Mouse (Mus musculus) liver, adult 2 months (tissue): ENCODE results near the gene Triap1. TPM values are rescaled to one million over a fixed set of nuclear protein-coding genes. Genes with fewer than 3 reads are reported as not detected.

Source experiments
- DNase-seq: peaks from one replicate; pipeline ENCODE4 v3.0.0-alpha.2; 2011; ENCODE audit warnings: low read depth, low spot score; ENCODE audit errors: extremely low read depth
- H3K27ac ChIP-seq: fragments of 200-500 bp; replicated peaks from 2 replicates; pipeline ENCODE4 v1.5.1; 2012; ENCODE audit warnings: low read depth, mild to moderate bottlenecking, control low read depth, inconsistent platforms, low read length; ENCODE audit not compliant: insufficient read depth
- H3K27me3 ChIP-seq: fragments of 200-500 bp; 2 replicates; pipeline ENCODE4 v1.6.1; 2012; ENCODE audit warnings: mild to moderate bottlenecking, moderate library complexity, low read length, inconsistent platforms; ENCODE audit not compliant: control insufficient read depth, insufficient read depth
- H3K36me3 ChIP-seq: fragments of 200-500 bp; 2 replicates; pipeline ENCODE4 v1.6.1; 2012; ENCODE audit warnings: low read length, inconsistent platforms; ENCODE audit not compliant: control insufficient read depth, insufficient read depth
- H3K4me1 ChIP-seq: fragments of 200-500 bp; 2 replicates; pipeline ENCODE4 v1.6.1; 2011; ENCODE audit warnings: low read length; ENCODE audit not compliant: control insufficient read depth, insufficient read depth
- H3K4me3 ChIP-seq: fragments of 200-500 bp; 2 replicates; pipeline ENCODE4 v1.5.1; 2011; ENCODE audit warnings: low read depth, mild to moderate bottlenecking, control low read depth, low read length, moderate library complexity; ENCODE audit not compliant: insufficient read depth
- H3K79me2 ChIP-seq: fragments of 200-500 bp; 2 replicates; pipeline ENCODE4 v1.6.1; 2012; ENCODE audit warnings: inconsistent platforms, mild to moderate bottlenecking, low read length, moderate library complexity; ENCODE audit not compliant: control insufficient read depth, insufficient read depth
- H3K9ac ChIP-seq: fragments of 200-500 bp; 2 replicates; pipeline ENCODE4 v1.6.1; 2012; ENCODE audit warnings: low read depth, mild to moderate bottlenecking, control low read depth, inconsistent platforms, low read length
- CTCF ChIP-seq: fragments of 200-500 bp; IDR thresholded peaks from 2 replicates; pipeline ENCODE4 v1.5.1; 2011; ENCODE audit warnings: low read depth, low read length, control low read depth
- POLR2A ChIP-seq: fragments of 200-500 bp; IDR thresholded peaks from 2 replicates; pipeline ENCODE4 v1.6.1; 2011; ENCODE audit warnings: low read length, control low read depth; ENCODE audit not compliant: insufficient read depth; ENCODE audit errors: extremely low read depth
- WGBS: fragments of 180-500 bp; shearing (Covaris S2); methylation state at CpG from one replicate; pipeline ENCODE4 v1.1.7; 2018; 5-methylcytosine and 5-hydroxymethylcytosine counted together
- polyA plus RNA-seq: library from polyadenylated mRNA; depleted of rRNA; stranded (reverse); fragments of >200 nt; gene quantifications from 2 replicates; pipeline ENCODE4 v1.2.3, GENCODE M21; 2012
- total RNA-seq: library from RNA; depleted of rRNA; stranded (reverse); fragments of >200 nt; gene quantifications from 2 replicates; pipeline ENCODE4 v1.2.3, GENCODE M21; 2014

Gene Triap1
- total and polyA plus RNA-seq, 2 experiments, result 11.8 to 14.5 TPM

DNA sequence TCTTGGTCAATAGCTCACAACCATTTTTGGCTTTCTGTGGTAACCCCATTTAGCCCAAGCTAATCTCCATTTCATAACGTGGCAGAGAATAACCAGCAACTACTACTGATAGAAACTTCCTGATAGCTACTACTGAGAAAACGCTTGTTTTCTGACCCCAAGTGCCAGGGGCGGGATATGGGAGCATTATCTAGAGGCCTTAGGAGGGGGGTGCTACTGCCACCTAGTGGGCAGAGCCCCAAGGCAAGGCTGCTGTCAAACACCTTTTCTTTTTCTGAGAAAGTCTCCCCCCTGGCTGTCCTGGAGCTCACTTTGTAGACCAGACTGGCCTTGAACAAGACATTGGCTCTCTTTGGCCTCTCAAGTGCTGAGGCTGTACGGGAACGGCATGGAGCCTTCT is 6.5 kb downstream of the Triap1 start:
- H3K36me3 ChIP-seq, result peaks cover 24% of the 10 kb centered on the region; the same call in 1 of the 2 replicates
- peaks cover 6% of the 10 kb centered on the region; the same call in 1 of the 2 replicates for H3K4me1 ChIP-seq
- no peaks in the 10 kb centered on the region for H3K27me3 ChIP-seq
- no peak overlapping the region for H3K27ac ChIP-seq
- TF ChIP-seq POLR2A (no peak), CTCF (peak; percentile 85)
- peak overlapping the region; percentile 23 for H3K4me3 ChIP-seq
- DNase-seq, result peak; percentile 67
- peaks cover 17% of the 10 kb centered on the region; the same call in 1 of the 2 replicates for H3K79me2 ChIP-seq
- peak overlapping the region; percentile 6; the same call in 1 of the 2 replicates for H3K9ac ChIP-seq
- under 1% methylated on average over 5 of the region's 5 CpGs for WGBS

DNA sequence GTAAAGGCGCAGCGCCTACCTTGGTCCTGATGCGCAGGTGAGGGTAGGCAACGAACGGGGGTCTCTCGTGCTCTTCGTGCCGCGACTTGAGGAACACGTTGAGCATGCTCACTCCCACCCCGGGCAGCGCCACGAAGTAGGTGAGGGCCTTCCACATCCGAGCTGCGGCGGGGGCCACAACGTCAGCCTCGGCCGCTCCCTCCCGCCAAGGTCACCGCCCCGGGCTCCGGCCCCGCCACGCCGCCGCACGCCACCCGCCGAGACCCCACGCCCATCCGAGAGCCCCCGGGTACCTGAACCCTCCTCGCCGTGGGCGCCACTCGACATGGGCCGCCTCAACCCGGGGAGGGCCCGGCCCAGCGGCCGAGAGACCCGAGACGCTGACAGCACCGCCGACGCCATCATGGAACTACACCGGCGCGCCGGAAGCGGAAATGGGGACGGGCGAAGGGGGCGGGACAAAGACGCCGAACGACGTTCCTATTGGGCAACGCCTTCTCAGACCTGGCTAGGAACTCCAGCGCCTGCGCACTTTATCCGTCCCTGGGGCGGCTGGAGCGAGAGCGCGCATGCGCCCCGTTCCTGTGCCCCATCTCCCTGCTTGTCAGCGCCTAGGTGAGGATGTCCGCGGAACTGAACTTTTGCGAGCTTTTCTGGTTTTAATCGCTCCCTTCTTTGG is 7.7 kb downstream of the Triap1 start, which contains the start of gene Cox6a1:
Gene Cox6a1, minus strand, starts transcription at position 436 of the 679 bp plus-strand sequence.
- Histone ChIP-seq H3K27me3 (no peaks in the 10 kb centered on the region), H3K36me3 (peaks cover 19% of the 10 kb centered on the region; the same call in 1 of the 2 replicates), H3K9ac (peak within 1 kb of the TSS; percentile 90), H3K27ac (peak within 1 kb of the TSS; percentile 71), H3K4me1 (peaks cover 6% of the 10 kb centered on the region; the same call in 1 of the 2 replicates), H3K4me3 (peak within 1 kb of the TSS; percentile 86), H3K79me2 (peaks cover 17% of the 10 kb centered on the region; the same call in 1 of the 2 replicates)
- DNase-seq, result peak; percentile 87
- under 1% methylated on average over 73 of the region's 74 CpGs for WGBS
- peak; percentile 66; the same call in 1 of the 2 replicates for TF ChIP-seq POLR2A
- TF ChIP-seq CTCF, result peak; percentile 1; the same call in 1 of the 2 replicates

DNA sequence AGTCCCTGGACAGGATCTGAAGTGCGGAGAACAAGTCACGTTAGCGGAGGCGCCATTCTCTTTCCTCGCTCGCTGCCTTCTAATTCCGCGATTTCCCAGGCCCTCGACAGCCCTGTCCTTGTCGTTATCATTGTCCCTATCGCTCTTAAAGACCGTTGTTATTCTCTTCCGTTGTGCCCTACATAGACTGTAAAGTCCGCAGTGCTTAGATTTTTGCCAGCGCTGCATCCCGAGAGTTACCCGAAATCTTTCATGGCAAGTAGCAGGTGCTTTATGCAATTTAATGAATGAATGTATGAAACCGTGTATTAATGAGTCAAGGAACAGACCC is 8.2 kb downstream of the Triap1 start:
- under 1% methylated on average over 18 of the region's 18 CpGs for WGBS
- H3K27me3 ChIP-seq, result no peaks in the 10 kb centered on the region
- TF ChIP-seq POLR2A, result no peak
- TF ChIP-seq CTCF, result no peak
- H3K27ac ChIP-seq, result peak overlapping the region; percentile 71
- peaks cover 6% of the 10 kb centered on the region; the same call in 1 of the 2 replicates for H3K4me1 ChIP-seq
- peak overlapping the region; percentile 66 for H3K9ac ChIP-seq
- no peak for DNase-seq
- H3K36me3 ChIP-seq, result peaks cover 15% of the 10 kb centered on the region; the same call in 1 of the 2 replicates
- H3K4me3 ChIP-seq, result peak overlapping the region; percentile 62
- peaks cover 17% of the 10 kb centered on the region; the same call in 1 of the 2 replicates for H3K79me2 ChIP-seq

DNA sequence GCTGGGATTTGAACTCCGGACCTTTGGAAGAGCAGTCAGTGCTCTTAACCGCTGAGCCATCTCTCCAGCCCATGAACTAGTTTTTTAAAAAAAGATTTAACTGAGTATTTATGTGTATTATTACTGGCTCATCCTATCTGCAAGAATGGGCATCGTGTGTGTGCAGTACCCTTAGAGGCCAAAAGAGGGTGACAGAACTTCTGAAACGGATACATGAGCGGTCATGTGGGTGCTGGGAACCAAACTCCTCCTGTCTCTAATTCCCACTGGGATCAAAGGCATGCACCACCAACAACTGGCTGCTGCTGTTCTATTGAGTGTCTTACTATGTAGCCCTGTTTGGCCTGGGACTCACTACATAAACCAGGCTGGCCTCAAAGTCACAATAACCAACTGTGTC is 10.3 kb downstream of the Triap1 start:
- no peak for DNase-seq
- Histone ChIP-seq H3K27me3 (no peaks in the 10 kb centered on the region; the same call in 1 of the 2 replicates), H3K4me3 (no peak overlapping the region), H3K79me2 (peaks cover 13% of the 10 kb centered on the region; the same call in 1 of the 2 replicates), H3K4me1 (peaks cover 6% of the 10 kb centered on the region; the same call in 1 of the 2 replicates), H3K27ac (no peak overlapping the region), H3K36me3 (no peaks in the 10 kb centered on the region), H3K9ac (no peak overlapping the region)
- TF ChIP-seq POLR2A (no peak), CTCF (no peak)
- 83% methylated on average over 5 of the region's 5 CpGs for WGBS

DNA sequence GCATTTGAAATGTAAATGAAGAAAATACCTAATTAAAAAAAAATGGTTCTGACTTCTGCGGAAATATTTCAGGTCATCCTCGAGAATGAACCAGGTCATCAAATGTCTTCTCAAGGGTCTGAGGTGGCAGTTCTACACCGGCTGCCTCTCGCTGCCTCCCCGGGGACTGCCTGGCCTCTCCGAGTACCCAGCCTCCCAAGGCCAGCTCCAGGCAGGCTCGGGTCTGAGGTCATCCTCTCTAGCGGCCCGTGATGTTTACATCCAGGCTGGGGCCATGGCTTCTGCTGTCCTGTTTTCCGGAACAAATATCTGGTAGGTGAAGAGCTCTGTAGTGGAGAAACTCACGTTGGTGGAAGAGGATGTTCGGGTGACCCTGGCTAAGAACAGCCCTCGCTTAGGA is 14.0 kb downstream of the Triap1 start:
- TF ChIP-seq POLR2A, result no peak
- no peak for TF ChIP-seq CTCF
- H3K79me2 ChIP-seq, result no peaks in the 10 kb centered on the region
- H3K4me1 ChIP-seq, result no peaks in the 10 kb centered on the region
- H3K4me3 ChIP-seq, result no peak overlapping the region
- no peaks in the 10 kb centered on the region for H3K36me3 ChIP-seq
- no peak overlapping the region for H3K9ac ChIP-seq
- DNase-seq, result no peak
- no peak overlapping the region for H3K27ac ChIP-seq
- WGBS, result 25% methylated on average over 13 of the region's 13 CpGs
- no peaks in the 10 kb centered on the region; the same call in 1 of the 2 replicates for H3K27me3 ChIP-seq

DNA sequence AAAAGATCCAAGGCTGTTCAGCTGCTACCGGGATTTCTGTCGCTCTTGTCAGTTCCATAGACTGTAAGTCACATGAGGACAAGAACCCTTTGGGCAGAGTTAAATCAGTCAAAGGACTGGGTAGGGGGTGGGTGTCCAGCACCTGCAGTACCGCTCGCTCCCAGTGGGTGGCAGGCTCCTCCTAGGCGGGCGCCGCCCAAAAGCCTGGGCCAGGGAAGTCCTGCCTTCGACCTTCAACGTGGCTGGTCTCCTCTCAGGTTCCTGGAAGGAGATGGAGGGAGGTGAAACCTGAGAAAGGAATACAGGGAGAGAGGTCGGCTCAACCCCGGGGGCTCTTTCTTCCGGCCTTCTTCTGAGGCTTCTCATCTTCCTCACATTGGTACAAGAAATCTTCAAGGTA is 17.8 kb downstream of the Triap1 start:
- Histone ChIP-seq H3K27me3 (no peaks in the 10 kb centered on the region; the same call in none of the 2 replicates), H3K9ac (no peak overlapping the region), H3K4me1 (no peaks in the 10 kb centered on the region), H3K36me3 (no peaks in the 10 kb centered on the region), H3K79me2 (no peaks in the 10 kb centered on the region), H3K27ac (no peak overlapping the region), H3K4me3 (no peak overlapping the region)
- peak; percentile 40 for DNase-seq
- 5% methylated on average over 12 of the region's 12 CpGs for WGBS
- no peak for TF ChIP-seq POLR2A
- TF ChIP-seq CTCF, result peak; percentile 93
